Mouse (Mus musculus) heart, embryonic 11.5 days (tissue): ENCODE measurements around the gene Prcd. TPM values are rescaled to one million over a fixed set of nuclear protein-coding genes. Genes with fewer than 3 reads are reported as not detected.

Source experiments
- ATAC-seq: fragments of 200-750 bp; cut with Nextera tagmentation; replicated peaks from 2 replicates; pipeline ENCODE4 v1.8.0; 2017; ENCODE audit warnings: moderate library complexity; ENCODE audit not compliant: insufficient number of reproducible peaks, low FRiP score, low TSS enrichment
- H3K27ac ChIP-seq: fragments of 300-500 bp; sonication (generic); 2 replicates; pipeline ENCODE4 v1.5.1; 2014; ENCODE audit warnings: mild to moderate bottlenecking, low read depth, low read length
- H3K27me3 ChIP-seq: fragments of 300-500 bp; sonication (generic); 2 replicates; pipeline ENCODE4 v1.6.1; 2014; ENCODE audit warnings: mild to moderate bottlenecking, low read length, mixed read lengths; ENCODE audit not compliant: control insufficient read depth, insufficient read depth
- H3K36me3 ChIP-seq: fragments of 300-500 bp; sonication (generic); 2 replicates; pipeline ENCODE4 v1.6.1; 2014; ENCODE audit warnings: mild to moderate bottlenecking, low read length, moderate library complexity, mixed read lengths; ENCODE audit not compliant: control insufficient read depth, insufficient read depth
- H3K4me1 ChIP-seq: fragments of 300-500 bp; sonication (generic); 2 replicates; pipeline ENCODE4 v1.6.1; 2014; ENCODE audit warnings: low read length; ENCODE audit not compliant: control insufficient read depth, insufficient read depth
- H3K4me2 ChIP-seq: fragments of 300-500 bp; sonication (generic); 2 replicates; pipeline ENCODE4 v1.6.1; 2014; ENCODE audit warnings: mild to moderate bottlenecking, moderate library complexity
- H3K4me3 ChIP-seq: fragments of 300-500 bp; sonication (generic); 2 replicates; pipeline ENCODE4 v1.5.1; 2014; ENCODE audit warnings: low read depth, low read length
- H3K9ac ChIP-seq: fragments of 300-500 bp; sonication (generic); 2 replicates; pipeline ENCODE4 v1.6.1; 2014; ENCODE audit warnings: mild to moderate bottlenecking, low read depth, low read length, moderate library complexity
- H3K9me3 ChIP-seq: fragments of 300-500 bp; sonication (generic); replicated peaks from 2 replicates; pipeline ENCODE4 v1.6.1; 2016; ENCODE audit warnings: low read length; ENCODE audit not compliant: control insufficient read depth
- WGBS: fragments of 180-500 bp; shearing (Covaris S2); extraction: QIAGEN DNeasy Blood & Tissue Kit; methylation state at CpG from one replicate; pipeline ENCODE4 v1.1.7; 2014; ENCODE audit not compliant: insufficient replicate concordance; 5-methylcytosine and 5-hydroxymethylcytosine counted together
- polyA plus RNA-seq: library from polyadenylated mRNA; unstranded; fragments of >200 nt; fragmentation: Nextera tagmentation; extraction: Ambion mirVana; gene quantifications from 2 replicates; pipeline ENCODE4 v1.2.1, GENCODE M21; 2014

Gene Prcd
- polyA plus RNA-seq, 1 experiment from 2014 or later = 0.92 TPM

- Histone ChIP-seq H3K9me3 (no peaks in the 10 kb centered on the region), H3K36me3 (no peaks in the 10 kb centered on the region), H3K27me3 (no peaks in the 10 kb centered on the region), H3K4me3 (no peak overlapping the region), H3K27ac (no peak overlapping the region), H3K4me1 (no peaks in the 10 kb centered on the region), H3K4me2 (no peak overlapping the region), H3K9ac (no peak overlapping the region)
- WGBS = 62% methylated on average over 7 of the region's 7 CpGs
- ATAC-seq = no peak
Measured at GRCm38 (mm10) chr11:116706363-116706762, 53.0 kb downstream of the Prcd start.

DNA sequence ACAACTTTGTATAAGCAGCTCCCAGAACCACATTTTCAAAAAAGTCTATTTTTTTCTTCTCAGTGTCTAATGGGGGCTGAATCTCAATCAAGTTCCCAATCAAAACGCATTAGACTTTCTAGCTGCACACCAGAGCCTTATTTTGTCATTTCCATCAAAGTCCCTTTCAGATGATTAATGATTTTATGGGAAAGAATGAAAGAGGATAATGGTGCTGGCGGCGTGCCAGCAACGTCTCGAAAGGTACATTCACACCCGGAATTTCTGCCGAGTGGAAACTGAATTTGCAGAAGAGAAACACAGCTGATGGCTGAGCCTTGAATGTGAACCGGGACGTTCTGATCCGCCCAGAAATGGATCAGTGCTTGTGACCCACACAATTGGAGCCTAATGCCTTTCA lies 56.8 kb downstream of the Prcd start:
- Histone ChIP-seq H3K4me2 (no peak overlapping the region), H3K4me1 (no peaks in the 10 kb centered on the region), H3K36me3 (no peaks in the 10 kb centered on the region), H3K9me3 (no peaks in the 10 kb centered on the region), H3K27ac (no peak overlapping the region), H3K9ac (no peak overlapping the region), H3K4me3 (no peak overlapping the region), H3K27me3 (no peaks in the 10 kb centered on the region)
- ATAC-seq = no peak
- WGBS = 73% methylated on average over 10 of the region's 10 CpGs

- no peak overlapping the region for H3K4me2 ChIP-seq
- H3K36me3 ChIP-seq = no peaks in the 10 kb centered on the region
- WGBS = 83% methylated on average over 10 of the region's 10 CpGs
- H3K4me3 ChIP-seq = no peak overlapping the region
- no peaks in the 10 kb centered on the region for H3K9me3 ChIP-seq
- H3K27me3 ChIP-seq = no peaks in the 10 kb centered on the region
- H3K9ac ChIP-seq = no peak overlapping the region
- H3K4me1 ChIP-seq = no peaks in the 10 kb centered on the region
- no peak for ATAC-seq
- H3K27ac ChIP-seq = no peak overlapping the region
Measured at GRCm38 (mm10) chr11:116710793-116711192, 57.5 kb downstream of the Prcd start.

DNA sequence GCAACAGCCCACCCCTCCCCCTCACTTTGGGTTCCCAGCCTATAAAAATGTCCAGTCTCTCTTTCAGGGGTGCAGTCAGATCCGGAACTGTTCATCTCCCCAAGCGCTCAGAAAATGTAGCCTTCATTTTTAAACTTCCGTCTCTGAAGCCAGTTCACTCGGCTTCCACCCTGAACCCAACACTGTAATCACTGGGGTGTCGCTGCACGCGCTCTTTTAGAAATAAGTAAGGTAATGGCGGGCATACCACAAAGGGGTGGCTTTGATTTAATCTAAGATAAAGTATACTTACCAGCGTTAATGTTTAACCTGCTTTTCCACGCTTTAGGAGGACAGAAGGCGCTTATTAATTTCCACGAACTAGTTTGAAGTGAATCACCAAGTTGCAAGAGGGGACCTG lies 60.7 kb downstream of the Prcd start:
- Histone ChIP-seq H3K9ac (no peak overlapping the region), H3K4me3 (no peak overlapping the region), H3K27ac (no peak overlapping the region), H3K4me1 (no peaks in the 10 kb centered on the region), H3K27me3 (no peaks in the 10 kb centered on the region), H3K9me3 (no peaks in the 10 kb centered on the region; the same call in 1 of the 2 replicates), H3K36me3 (no peaks in the 10 kb centered on the region), H3K4me2 (no peak overlapping the region)
- WGBS = 84% methylated on average over 12 of the region's 12 CpGs
- no peak for ATAC-seq

Other genes with a start within 250 kb of the Prcd start
- 8.6 and 9.2 TPM in 2 replicates for gene Rnf157, start 240.5 kb upstream of the Prcd start, polyA plus RNA-seq
- 60.6 and 68.3 TPM in 2 replicates for gene Ubald2, start 219.4 kb upstream of the Prcd start, polyA plus RNA-seq
- gene Qrich2, start 187.3 kb upstream of the Prcd start, polyA plus RNA-seq = 0.31 TPM in 1 of 2 replicates, not detected in the other
- 96.5 and 101 TPM in 2 replicates for gene Prpsap1, start 159.3 kb upstream of the Prcd start, polyA plus RNA-seq
- gene Sphk1, start 122.6 kb upstream of the Prcd start, polyA plus RNA-seq = 2.1 and 3.0 TPM in 2 replicates
- 14.7 and 17.1 TPM in 2 replicates for gene Ube2o, start 72.1 kb upstream of the Prcd start, polyA plus RNA-seq
- not detected in 2 replicates for gene Aanat, start 67.1 kb upstream of the Prcd start, polyA plus RNA-seq
- 5.0 and 6.0 TPM in 2 replicates for gene Rhbdf2, start 26.5 kb upstream of the Prcd start, polyA plus RNA-seq
- 1.1 and 1.2 TPM in 2 replicates for gene Cygb, start 779 bp downstream of the Prcd start, polyA plus RNA-seq
- gene St6galnac1, start 122.0 kb downstream of the Prcd start, polyA plus RNA-seq = not detected in 2 replicates
- 15.9 and 16.1 TPM in 2 replicates for gene Mxra7, start 174.5 kb downstream of the Prcd start, polyA plus RNA-seq
- gene Mettl23, start 189.7 kb downstream of the Prcd start, polyA plus RNA-seq = 58.5 and 60.4 TPM in 2 replicates
- 83.2 and 89.0 TPM in 2 replicates for gene Jmjd6, start 189.9 kb downstream of the Prcd start, polyA plus RNA-seq
- 29.3 and 35.8 TPM in 2 replicates for gene Mfsd11, start 198.9 kb downstream of the Prcd start, polyA plus RNA-seq
- gene Srsf2, start 199.6 kb downstream of the Prcd start, polyA plus RNA-seq = 577 and 621 TPM in 2 replicates